Mouse (Mus musculus): ENCODE data around the gene Dmbt1.
"Not testable (repeated sequence)": the region's sequence is repeated elsewhere in the genome, so short reads cannot be mapped to it uniquely, and the experiment has no call there.

DNA sequence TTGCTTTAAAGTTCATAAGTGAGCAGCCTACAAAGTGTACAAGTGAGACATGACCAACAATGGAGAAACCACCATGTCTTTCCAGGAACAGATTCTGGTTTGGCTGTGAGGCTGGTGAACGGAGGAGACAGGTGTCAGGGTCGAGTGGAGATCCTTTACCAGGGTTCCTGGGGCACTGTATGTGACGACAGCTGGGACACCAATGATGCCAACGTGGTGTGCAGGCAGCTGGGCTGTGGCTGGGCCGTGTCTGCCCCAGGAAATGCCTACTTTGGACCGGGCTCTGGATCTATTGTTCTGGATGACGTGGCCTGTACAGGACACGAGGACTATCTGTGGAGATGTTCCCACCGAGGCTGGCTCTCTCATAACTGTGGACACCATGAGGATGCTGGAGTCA lies 26.1 kb downstream of the Dmbt1 start:
- not testable (repeated sequence) for TF ChIP-seq GATA1 (IDR thresholded peaks at IDR 0.05; ENCODE audit: borderline replicate concordance, low read length); FLI1 (IDR thresholded peaks at IDR 0.05; ENCODE audit: low read length)
